Mouse (Mus musculus): ENCODE measurements around the gene Gna12. TPM values are rescaled to one million over a fixed set of nuclear protein-coding genes. Genes with fewer than 3 reads are reported as not detected.

Gna12 gene
- total and polyA plus RNA-seq, 2 experiments from 2014 or later: 13.9 to 132 TPM

DNA sequence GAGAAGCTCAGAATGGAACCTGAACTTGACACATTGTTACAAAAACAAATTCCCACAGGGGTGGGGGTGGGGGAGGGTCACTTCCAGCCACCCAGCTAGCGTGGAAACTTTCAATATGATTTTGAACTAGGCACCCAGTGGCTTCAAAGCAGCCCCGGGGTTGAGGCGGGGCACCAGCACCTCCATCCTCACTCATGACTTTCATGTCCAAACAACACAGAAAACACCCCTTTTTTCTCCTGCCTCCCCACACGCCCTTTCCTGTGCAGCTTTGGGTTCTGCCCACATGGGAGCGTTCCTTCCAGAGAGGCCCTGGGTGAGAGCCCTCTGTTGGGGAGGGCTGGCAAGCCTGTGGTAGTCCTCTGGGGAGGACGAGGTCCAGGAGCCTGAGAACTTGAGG, 41.0 kb upstream of the Gna12 start:
- no peak overlapping the region for H3K4me3 ChIP-seq (ENCODE audit: low read depth, low read length)
- no peak overlapping the region for H3K9ac ChIP-seq (replicated peaks; ENCODE audit: low read depth, low read length)
- no peak for TF ChIP-seq EP300 (IDR thresholded peaks at IDR 0.05; ENCODE audit: low read depth)
- no peak for TF ChIP-seq CTCF (IDR thresholded peaks at IDR 0.05; ENCODE audit: low read depth)
- H3K4me1 ChIP-seq (ENCODE audit: control insufficient read depth, insufficient read depth): 0 out of 2 replicates have a peak, but pooled peaks cover 5% of the 10 kb centered on the region
- H3K9me3 ChIP-seq (replicated peaks; ENCODE audit: control insufficient read depth, low read length): no peaks in the 10 kb centered on the region
- no peak overlapping the region for H3K4me2 ChIP-seq (ENCODE audit: low read depth, low read length)
- ATAC-seq (ENCODE audit: insufficient read depth, low read depth): no peak
- DNase-seq (ENCODE audit: low spot score): no peak
- WGBS: 69% methylated on average over 6 of the region's 6 CpGs
- no peak overlapping the region for H3K27ac ChIP-seq (ENCODE audit: low read depth)
- no peaks in the 10 kb centered on the region for H3K36me3 ChIP-seq (replicated peaks; ENCODE audit: control insufficient read depth, insufficient read depth, low read length)
- 0 out of 2 replicates have a peak, but pooled peaks cover 9% of the 10 kb centered on the region for H3K27me3 ChIP-seq (ENCODE audit: control insufficient read depth, insufficient read depth, low read length)

DNA sequence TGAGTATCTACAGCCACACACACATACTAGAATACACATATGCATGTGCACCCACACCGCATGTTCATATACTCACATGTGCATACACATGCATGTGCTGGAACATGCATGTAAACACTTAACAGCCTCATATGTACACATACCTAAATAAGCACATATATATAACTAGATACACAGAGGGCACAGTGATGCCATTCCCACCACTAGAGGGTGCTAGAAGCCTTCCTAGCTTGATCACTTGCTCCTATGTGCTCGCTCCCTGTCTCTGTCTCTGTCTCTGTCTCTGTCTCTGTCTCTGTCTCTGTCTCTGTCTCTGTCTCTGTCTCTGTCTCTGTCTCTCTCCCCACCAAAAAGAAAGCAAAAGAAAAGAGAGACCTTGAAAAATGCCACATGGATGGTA, 38.8 kb upstream of the Gna12 start:
- 0 out of 2 replicates have a peak, but pooled peaks cover 5% of the 10 kb centered on the region for H3K4me1 ChIP-seq (ENCODE audit: control insufficient read depth, insufficient read depth)
- no peak for DNase-seq (ENCODE audit: low spot score)
- no peak overlapping the region for H3K4me2 ChIP-seq (ENCODE audit: low read depth, low read length)
- WGBS: 60% methylated on average over 2 of the region's 2 CpGs
- no peaks in the 10 kb centered on the region for H3K9me3 ChIP-seq (replicated peaks; ENCODE audit: control insufficient read depth, low read length)
- no peak for ATAC-seq (ENCODE audit: insufficient read depth, low read depth)
- H3K4me3 ChIP-seq (ENCODE audit: low read depth, low read length): no peak overlapping the region
- no peak overlapping the region for H3K9ac ChIP-seq (replicated peaks; ENCODE audit: low read depth, low read length)
- TF ChIP-seq EP300 (IDR thresholded peaks at IDR 0.05; ENCODE audit: low read depth): no peak
- peak; percentile 86 for TF ChIP-seq CTCF (IDR thresholded peaks at IDR 0.05; ENCODE audit: low read depth)
- no peaks in the 10 kb centered on the region for H3K36me3 ChIP-seq (replicated peaks; ENCODE audit: control insufficient read depth, insufficient read depth, low read length)
- H3K27ac ChIP-seq (ENCODE audit: low read depth): no peak overlapping the region
- H3K27me3 ChIP-seq (ENCODE audit: control insufficient read depth, insufficient read depth, low read length): 0 out of 2 replicates have a peak, but pooled peaks cover 7% of the 10 kb centered on the region

DNA sequence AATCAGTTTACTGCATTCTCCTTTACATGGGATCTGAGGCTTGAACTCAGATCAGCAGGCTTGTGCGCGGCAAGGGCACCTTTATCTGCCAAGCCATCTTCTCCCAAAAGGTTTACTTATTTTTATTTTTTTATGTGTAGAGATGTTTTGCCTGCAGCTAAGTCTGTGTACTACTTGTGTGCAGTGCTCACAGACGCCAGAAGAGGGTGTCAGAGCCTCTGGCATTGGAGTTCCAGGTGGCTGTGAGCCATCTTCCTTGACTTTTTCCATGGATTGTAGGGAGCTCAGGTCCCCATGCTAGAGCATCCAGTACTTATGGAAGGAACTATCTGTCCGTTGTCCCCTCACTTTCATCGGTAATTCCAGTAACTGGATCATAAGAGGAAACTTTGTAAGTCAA, 29.5 kb upstream of the Gna12 start:
- Histone ChIP-seq H3K9ac (replicated peaks; ENCODE audit: low read depth, low read length) (no peak overlapping the region), H3K4me2 (ENCODE audit: low read depth, low read length) (no peak overlapping the region), H3K4me1 (ENCODE audit: control insufficient read depth, insufficient read depth) (no peaks in the 10 kb centered on the region), H3K27me3 (ENCODE audit: control insufficient read depth, insufficient read depth, low read length) (no peaks in the 10 kb centered on the region), H3K27ac (ENCODE audit: low read depth) (no peak overlapping the region), H3K36me3 (replicated peaks; ENCODE audit: control insufficient read depth, insufficient read depth, low read length) (no peaks in the 10 kb centered on the region), H3K9me3 (replicated peaks; ENCODE audit: control insufficient read depth, low read length) (no peaks in the 10 kb centered on the region), H3K4me3 (ENCODE audit: low read depth, low read length) (no peak overlapping the region)
- peak; percentile 7; the same call in 1 of the 2 replicates for TF ChIP-seq CTCF (IDR thresholded peaks at IDR 0.05; ENCODE audit: low read depth)
- no peak for TF ChIP-seq EP300 (IDR thresholded peaks at IDR 0.05; ENCODE audit: low read depth)
- DNase-seq (ENCODE audit: low spot score) (no peak), ATAC-seq (ENCODE audit: insufficient read depth, low read depth) (no peak)
- 75% methylated on average over 5 of the region's 5 CpGs for WGBS

DNA sequence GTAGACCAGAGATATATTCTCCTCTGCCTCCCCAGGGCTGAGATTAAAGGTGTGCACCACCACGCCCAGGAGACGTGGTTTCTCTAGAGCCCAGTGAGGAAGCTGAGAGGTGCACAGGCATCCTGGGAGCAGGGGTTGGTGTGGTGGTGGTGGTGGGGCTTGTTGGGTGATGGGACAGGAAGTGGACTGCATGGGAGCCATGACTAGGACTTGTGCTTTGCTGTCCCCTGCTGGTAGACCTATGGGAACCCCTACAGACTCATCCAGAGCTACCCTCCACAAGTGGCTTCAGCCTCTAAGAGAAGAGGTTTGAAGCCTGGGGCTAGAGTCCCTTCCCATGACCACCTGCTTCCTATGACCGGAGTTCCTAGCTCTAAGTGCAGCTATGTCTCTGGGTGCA, 28.1 kb upstream of the Gna12 start:
- H3K27ac ChIP-seq (ENCODE audit: low read depth): no peak overlapping the region
- H3K36me3 ChIP-seq (replicated peaks; ENCODE audit: control insufficient read depth, insufficient read depth, low read length): no peaks in the 10 kb centered on the region
- 86% methylated on average over 3 of the region's 3 CpGs for WGBS
- DNase-seq (ENCODE audit: low spot score) (no peak), ATAC-seq (ENCODE audit: insufficient read depth, low read depth) (no peak; the same call in 1 of the 2 replicates)
- H3K9me3 ChIP-seq (replicated peaks; ENCODE audit: control insufficient read depth, low read length): no peaks in the 10 kb centered on the region
- no peak overlapping the region for H3K9ac ChIP-seq (replicated peaks; ENCODE audit: low read depth, low read length)
- no peaks in the 10 kb centered on the region for H3K27me3 ChIP-seq (ENCODE audit: control insufficient read depth, insufficient read depth, low read length)
- TF ChIP-seq CTCF (IDR thresholded peaks at IDR 0.05; ENCODE audit: low read depth) (peak; percentile 30; the same call in 1 of the 2 replicates), EP300 (IDR thresholded peaks at IDR 0.05; ENCODE audit: low read depth) (no peak)
- no peak overlapping the region for H3K4me3 ChIP-seq (ENCODE audit: low read depth, low read length)
- H3K4me1 ChIP-seq (ENCODE audit: control insufficient read depth, insufficient read depth): no peaks in the 10 kb centered on the region
- no peak overlapping the region for H3K4me2 ChIP-seq (ENCODE audit: low read depth, low read length)

DNA sequence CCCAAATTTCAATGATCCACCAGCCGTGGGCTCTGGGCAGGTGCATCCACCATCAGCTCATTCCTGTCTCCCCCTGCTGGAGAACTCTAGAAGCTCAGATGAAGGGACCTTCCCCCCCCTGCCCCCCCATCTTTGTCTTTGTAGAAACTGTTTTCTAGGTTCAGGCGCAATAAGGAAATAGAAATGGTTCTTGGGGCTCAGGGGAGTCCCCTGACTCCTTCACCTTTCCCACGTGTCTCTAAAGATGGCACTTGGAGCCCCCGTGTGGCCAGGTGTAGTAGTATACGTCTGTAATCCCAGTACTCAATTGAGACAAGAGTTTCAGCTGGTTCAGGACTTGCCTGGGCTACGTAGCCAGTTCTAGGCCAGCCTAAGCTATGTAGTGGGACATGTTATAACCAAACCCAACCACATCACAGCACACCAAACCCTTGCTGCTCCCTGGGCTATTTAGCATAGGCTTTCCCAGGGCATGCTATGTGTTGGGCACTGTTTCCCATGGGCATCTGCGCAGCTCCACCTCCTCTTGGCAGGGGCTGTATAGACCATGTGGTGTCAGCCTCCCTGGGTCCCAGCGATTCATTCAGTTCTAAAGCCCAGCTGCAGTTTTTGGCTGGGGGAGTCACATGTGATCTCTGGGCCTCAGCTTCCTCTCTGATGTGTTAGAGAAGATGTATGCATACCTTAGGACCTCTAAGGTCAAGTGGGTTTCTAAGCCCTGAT, 27.4 kb upstream of the Gna12 start:
- no peak overlapping the region for H3K4me2 ChIP-seq (ENCODE audit: low read depth, low read length)
- TF ChIP-seq EP300 (IDR thresholded peaks at IDR 0.05; ENCODE audit: low read depth): no peak
- TF ChIP-seq CTCF (IDR thresholded peaks at IDR 0.05; ENCODE audit: low read depth): peak; percentile 31; the same call in 1 of the 2 replicates
- DNase-seq (ENCODE audit: low spot score): no peak
- no peaks in the 10 kb centered on the region for H3K36me3 ChIP-seq (replicated peaks; ENCODE audit: control insufficient read depth, insufficient read depth, low read length)
- no peaks in the 10 kb centered on the region for H3K9me3 ChIP-seq (replicated peaks; ENCODE audit: control insufficient read depth, low read length)
- H3K27ac ChIP-seq (ENCODE audit: low read depth): no peak overlapping the region
- H3K9ac ChIP-seq (replicated peaks; ENCODE audit: low read depth, low read length): no peak overlapping the region
- ATAC-seq (ENCODE audit: insufficient read depth, low read depth): no peak
- no peaks in the 10 kb centered on the region for H3K4me1 ChIP-seq (ENCODE audit: control insufficient read depth, insufficient read depth)
- WGBS: 51% methylated on average over 8 of the region's 8 CpGs
- H3K27me3 ChIP-seq (ENCODE audit: control insufficient read depth, insufficient read depth, low read length): no peaks in the 10 kb centered on the region
- no peak overlapping the region for H3K4me3 ChIP-seq (ENCODE audit: low read depth, low read length)
